Mouse (Mus musculus) liver, embryonic 16.5 days (tissue): Measurements from ENCODE around the gene Meaf6. TPM values are rescaled to one million over a fixed set of nuclear protein-coding genes. Genes with fewer than 3 reads are reported as not detected.
A peak's percentile ranks its signal among the peaks of the same experiment; 100 is the strongest.

ENCODE experiments used
- ATAC-seq: fragments of 200-750 bp; cut with Nextera tagmentation; 2 replicates; pipeline ENCODE4 v1.8.0; 2017; ENCODE audit warnings: low read depth, mild to moderate bottlenecking, moderate number of reproducible peaks, moderate library complexity
- H3K27ac ChIP-seq: fragments of 300-500 bp; sonication (generic); 2 replicates; pipeline ENCODE4 v1.5.1; 2014; ENCODE audit warnings: mild to moderate bottlenecking, low read length
- H3K27me3 ChIP-seq: fragments of 300-500 bp; sonication (generic); 2 replicates; pipeline ENCODE4 v1.6.1; 2014; ENCODE audit warnings: low read depth, low read length, mixed read lengths; ENCODE audit not compliant: control insufficient read depth, insufficient read depth
- H3K36me3 ChIP-seq: fragments of 300-500 bp; sonication (generic); 2 replicates; pipeline ENCODE4 v1.6.1; 2014; ENCODE audit warnings: mild to moderate bottlenecking; ENCODE audit not compliant: control insufficient read depth, insufficient read depth
- H3K4me1 ChIP-seq: fragments of 300-500 bp; sonication (generic); 2 replicates; pipeline ENCODE4 v1.6.1; 2014; ENCODE audit warnings: low read depth, low read length, mixed read lengths; ENCODE audit not compliant: control insufficient read depth
- H3K4me2 ChIP-seq: fragments of 300-500 bp; sonication (generic); 2 replicates; pipeline ENCODE4 v1.6.1; 2014; ENCODE audit warnings: low read depth, low read length, mixed read lengths
- H3K4me3 ChIP-seq: fragments of 300-500 bp; sonication (generic); 2 replicates; pipeline ENCODE4 v1.5.1; 2014; ENCODE audit warnings: low read depth, mild to moderate bottlenecking, low read length
- H3K9ac ChIP-seq: fragments of 300-500 bp; sonication (generic); 2 replicates; pipeline ENCODE4 v1.6.1; 2014; ENCODE audit warnings: low read depth, low read length
- H3K9me3 ChIP-seq: fragments of 300-500 bp; sonication (generic); replicated peaks from 2 replicates; pipeline ENCODE4 v1.6.1; 2016; ENCODE audit warnings: low read length; ENCODE audit not compliant: control insufficient read depth
- WGBS: fragments of 180-500 bp; shearing (Covaris S2); extraction: QIAGEN DNeasy Blood & Tissue Kit; methylation state at CpG from one replicate; pipeline ENCODE4 v1.1.7; 2014; ENCODE audit not compliant: insufficient replicate concordance; 5-methylcytosine and 5-hydroxymethylcytosine counted together
- polyA plus RNA-seq: library from polyadenylated mRNA; unstranded; fragments of >200 nt; fragmentation: Nextera tagmentation; extraction: Ambion mirVana; gene quantifications from 2 replicates; pipeline ENCODE4 v1.2.1, GENCODE M21; 2015

Gene Meaf6
- polyA plus RNA-seq, 1 experiment from 2014 or later: 15.9 TPM

DNA sequence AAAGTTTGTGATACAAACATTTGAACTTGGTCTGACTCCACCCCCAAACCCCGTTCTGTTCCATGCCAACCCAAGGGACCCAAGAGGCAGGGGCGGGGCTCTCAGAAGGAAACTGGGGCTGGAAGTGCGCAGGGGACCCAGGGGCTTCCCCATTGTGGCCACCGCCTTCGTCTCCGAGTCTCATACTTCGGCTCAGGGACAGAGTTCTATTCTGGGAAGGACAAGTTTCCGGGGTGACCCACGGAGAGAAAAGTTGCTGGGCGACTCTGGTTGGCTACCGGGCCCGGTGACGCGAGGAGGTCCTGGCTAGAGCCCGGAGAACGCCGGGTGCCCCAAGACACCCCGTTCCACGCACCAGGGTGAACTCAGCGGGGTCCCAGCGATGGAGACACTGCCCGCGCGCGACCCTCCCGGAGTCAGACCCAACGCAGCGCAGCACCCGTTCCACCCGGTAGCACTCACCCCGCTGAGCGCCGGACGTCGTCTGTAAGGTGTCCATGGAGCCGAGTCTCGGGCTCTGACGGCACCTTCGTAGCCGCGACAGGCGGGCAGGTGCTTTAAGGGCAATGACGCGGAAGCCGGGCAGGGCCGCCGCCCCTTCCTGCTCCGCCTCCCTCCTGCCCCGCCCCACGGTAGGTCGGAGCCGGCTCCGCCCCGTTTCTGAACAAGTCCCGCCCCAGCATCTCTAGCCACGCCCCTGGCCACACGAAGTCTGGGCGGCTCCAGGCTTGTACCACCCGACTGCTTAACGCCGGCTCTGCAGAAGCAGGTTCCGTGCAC lies 42.6 kb downstream of the Meaf6 start, which contains the start of gene Zc3h12a:
Zc3h12a (minus strand) TSS at position 536 of the 780 bp plus-strand sequence.
- Histone ChIP-seq H3K27me3 (no peaks in the 10 kb centered on the region), H3K4me3 (peak within 1 kb of the TSS; percentile 71), H3K4me1 (peaks cover 28% of the 10 kb centered on the region), H3K27ac (peak within 1 kb of the TSS; percentile 49), H3K9ac (peak within 1 kb of the TSS; percentile 64), H3K4me2 (peak within 1 kb of the TSS; percentile 91), H3K9me3 (no peaks in the 10 kb centered on the region), H3K36me3 (no peaks in the 10 kb centered on the region)
- ATAC-seq: peak; percentile 89
- WGBS: under 1% methylated on average over 61 of the region's 62 CpGs

- Histone ChIP-seq H3K4me2 (no peak overlapping the region), H3K4me3 (no peak overlapping the region), H3K36me3 (no peaks in the 10 kb centered on the region), H3K9me3 (no peaks in the 10 kb centered on the region), H3K9ac (no peak overlapping the region), H3K27ac (no peak overlapping the region), H3K27me3 (no peaks in the 10 kb centered on the region), H3K4me1 (peaks cover 15% of the 10 kb centered on the region)
- no peak for ATAC-seq
- 9% methylated on average over 4 of the region's 4 CpGs for WGBS
Measured at GRCm38 (mm10) chr4:125131493-125131892, 46.6 kb downstream of the Meaf6 start.

- no peak for ATAC-seq
- Histone ChIP-seq H3K4me3 (no peak overlapping the region), H3K27me3 (no peaks in the 10 kb centered on the region), H3K9ac (no peak overlapping the region), H3K27ac (no peak overlapping the region), H3K36me3 (no peaks in the 10 kb centered on the region), H3K4me1 (peaks cover 9% of the 10 kb centered on the region), H3K4me2 (no peak overlapping the region), H3K9me3 (no peaks in the 10 kb centered on the region)
- 17% methylated on average over 5 of the region's 5 CpGs for WGBS
Measured at GRCm38 (mm10) chr4:125132394-125132793, 47.5 kb downstream of the Meaf6 start.

- Histone ChIP-seq H3K4me3 (no peak overlapping the region), H3K4me1 (no peaks in the 10 kb centered on the region), H3K4me2 (no peak overlapping the region), H3K9me3 (no peaks in the 10 kb centered on the region), H3K36me3 (no peaks in the 10 kb centered on the region), H3K9ac (no peak overlapping the region), H3K27ac (no peak overlapping the region), H3K27me3 (no peaks in the 10 kb centered on the region)
- ATAC-seq: no peak
- 56% methylated on average over 4 of the region's 4 CpGs for WGBS
Measured at GRCm38 (mm10) chr4:125134192-125134591, 49.3 kb downstream of the Meaf6 start.

DNA sequence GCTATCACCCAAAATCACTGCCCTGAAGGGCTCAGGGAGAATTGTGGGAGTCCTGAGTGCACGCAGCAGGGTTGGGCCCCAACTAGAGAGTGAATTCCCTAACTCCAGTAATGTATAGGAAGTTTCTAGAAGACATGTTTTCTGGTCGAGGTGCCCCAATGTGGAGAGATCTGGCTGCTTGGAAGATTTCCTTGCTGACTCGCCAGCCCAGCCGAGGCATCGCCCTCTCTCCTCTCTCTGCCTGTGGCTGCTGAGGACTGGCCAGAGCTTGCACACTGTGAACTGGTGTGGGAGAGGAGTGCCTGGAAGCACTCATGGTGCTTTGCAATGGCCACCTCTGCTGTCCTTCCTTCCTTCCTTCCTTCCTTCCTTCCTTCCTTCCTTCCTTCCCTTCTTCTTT lies 49.7 kb downstream of the Meaf6 start:
- 60% methylated on average over 5 of the region's 5 CpGs for WGBS
- H3K4me2 ChIP-seq: no peak overlapping the region
- ATAC-seq: no peak

GRCm38 (mm10) chr4:125135076-125135855 lies 50.3 kb downstream of the Meaf6 start:
- H3K4me2 ChIP-seq: no peak overlapping the region
- no peak overlapping the region for H3K27ac ChIP-seq
- no peak overlapping the region for H3K4me3 ChIP-seq
- 60% methylated on average over 10 of the region's 10 CpGs for WGBS
- no peak overlapping the region for H3K9ac ChIP-seq
- H3K27me3 ChIP-seq: no peaks in the 10 kb centered on the region
- no peaks in the 10 kb centered on the region for H3K4me1 ChIP-seq
- ATAC-seq: no peak
- no peaks in the 10 kb centered on the region for H3K36me3 ChIP-seq
- no peaks in the 10 kb centered on the region for H3K9me3 ChIP-seq

More for the DNA sequence above, 49.7 kb downstream of the Meaf6 start:
- Histone ChIP-seq H3K4me3 (no peak overlapping the region), H3K36me3 (no peaks in the 10 kb centered on the region), H3K4me1 (no peaks in the 10 kb centered on the region), H3K27me3 (no peaks in the 10 kb centered on the region), H3K9ac (no peak overlapping the region), H3K9me3 (no peaks in the 10 kb centered on the region), H3K27ac (no peak overlapping the region)

GRCm38 (mm10) chr4:125136303-125136888 lies 51.5 kb downstream of the Meaf6 start:
- Histone ChIP-seq H3K36me3 (no peaks in the 10 kb centered on the region), H3K27me3 (no peaks in the 10 kb centered on the region), H3K4me2 (no peak overlapping the region), H3K9ac (no peak overlapping the region), H3K4me3 (no peak overlapping the region), H3K9me3 (no peaks in the 10 kb centered on the region), H3K27ac (no peak overlapping the region), H3K4me1 (no peaks in the 10 kb centered on the region)
- 64% methylated on average over 12 of the region's 12 CpGs for WGBS
- ATAC-seq: no peak

DNA sequence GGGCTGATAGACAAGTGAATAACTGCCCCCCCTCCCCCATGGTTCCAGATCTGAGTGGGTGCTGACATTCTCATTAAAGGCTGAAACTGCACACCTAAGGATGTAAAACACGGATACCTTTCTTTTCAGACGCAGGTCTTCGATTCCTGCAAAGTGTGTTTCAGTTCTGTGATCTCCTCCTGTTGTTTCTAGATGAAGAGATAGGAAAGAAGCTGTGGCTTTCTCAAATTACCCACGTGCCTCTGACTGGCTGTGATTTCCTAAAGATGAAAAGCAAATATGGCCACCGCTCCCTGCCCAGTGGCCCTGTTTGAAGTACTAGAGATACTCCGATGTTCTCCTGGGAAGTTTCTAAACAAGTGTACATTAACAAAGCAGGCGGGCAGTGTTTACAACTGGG lies 53.4 kb downstream of the Meaf6 start:
- 47% methylated on average over 7 of the region's 7 CpGs for WGBS
- no peak for ATAC-seq
- Histone ChIP-seq H3K4me2 (no peak overlapping the region), H3K9ac (no peak overlapping the region), H3K36me3 (no peaks in the 10 kb centered on the region), H3K27ac (no peak overlapping the region), H3K9me3 (no peaks in the 10 kb centered on the region), H3K4me1 (no peaks in the 10 kb centered on the region), H3K27me3 (no peaks in the 10 kb centered on the region), H3K4me3 (no peak overlapping the region)
